In genomic region chr19:33021161-33021560, GRCm38 (mm10) we compare ENCODE assay signal across 18 mouse cellular contexts.
DNase-seq lines count a peak whose midpoint lies in the region; ATAC-seq and TF ChIP-seq lines count a peak whose summit lies in the region.
"Had no signal": no experiment of that assay in that cellular context is flagged by ENCODE, and none has a peak within 500 bp of the region (broad histone marks: within the 10 kb centered on the region; RNA-seq: fewer than 3 reads in every experiment).

No protein-coding gene starts in this region.

- no peaks in the 10 kb centered on the region for H3K9me3 ChIP-seq in kidney, embryonic 15.5 days (replicated peaks)
- H3K9me3 ChIP-seq in midbrain, postnatal 0 days (ENCODE audit: low read length): no peaks in the 10 kb centered on the region
- no peaks in the 10 kb centered on the region for H3K9me3 ChIP-seq in midbrain, embryonic 16.5 days (replicated peaks; ENCODE audit: control insufficient read depth, low read length, poor library complexity, severe bottlenecking)
- no peaks in the 10 kb centered on the region for H3K9me3 ChIP-seq in embryonic facial prominence, embryonic 10.5 days
- H3K9me3 ChIP-seq: embryonic facial prominence, embryonic 12.5 days; heart, embryonic 10.5 days; midbrain, embryonic 12.5 days; neural tube, embryonic 12.5 days had no signal

- ATAC-seq in kidney, embryonic 15.5 days (replicated peaks; ENCODE audit: low FRiP score): no peak
- no peak for ATAC-seq in midbrain, postnatal 0 days (ENCODE audit: low FRiP score)
- ATAC-seq in midbrain, embryonic 16.5 days: no peak
- ATAC-seq: activated CD4-positive, CD25-positive, alpha-beta regulatory T cell, adult 4 months; forebrain, postnatal 0 days had no signal

- DNase-seq in gastrocnemius, postnatal 14 days: peak; percentile 30
- DNase-seq in gastrocnemius, adult 8-10 months (ENCODE audit: low spot score in 2 of 2): no peak
- DNase-seq in kidney, postnatal 10 days: peak; percentile 55
- peak; percentile 15 for DNase-seq in midbrain, postnatal 0 days (ENCODE audit: low spot score)
- DNase-seq in embryonic facial prominence, embryonic 10.5 days (ENCODE audit: low spot score): no peak
- DNase-seq: adrenal gland, postnatal 10 days; cerebellum, adult 9-11 months; forebrain, postnatal 0 days; kidney, adult 8-10 months; right cerebral cortex, postnatal 14 days; spleen, adult 18-20 months had no signal

- intact Hi-C loops in gastrocnemius, postnatal 14 days (cut with DNase I; ENCODE audit: low total_unique reads): no loop called here

- H3K36me3 ChIP-seq in kidney, embryonic 15.5 days: no peaks in the 10 kb centered on the region
- no peaks in the 10 kb centered on the region for H3K36me3 ChIP-seq in midbrain, postnatal 0 days (ENCODE audit: insufficient read depth, low read length)
- no peaks in the 10 kb centered on the region for H3K36me3 ChIP-seq in midbrain, embryonic 16.5 days (ENCODE audit: control insufficient read depth, insufficient read depth, low read length)
- H3K36me3 ChIP-seq in embryonic facial prominence, embryonic 10.5 days (replicated peaks): no peaks in the 10 kb centered on the region
- H3K36me3 ChIP-seq: embryonic facial prominence, embryonic 12.5 days; heart, embryonic 10.5 days; midbrain, embryonic 12.5 days; neural tube, embryonic 12.5 days had no signal

- WGBS in kidney, embryonic 15.5 days: 78% methylated on average over 3 of the region's 3 CpGs
- WGBS in midbrain, postnatal 0 days: 84% methylated on average over 3 of the region's 3 CpGs
- WGBS in midbrain, embryonic 16.5 days: 92% methylated on average over 3 of the region's 3 CpGs
- 91% methylated on average over 3 of the region's 3 CpGs for WGBS in embryonic facial prominence, embryonic 10.5 days

- no peak overlapping the region for H3K4me3 ChIP-seq in kidney, embryonic 15.5 days (replicated peaks)
- H3K4me3 ChIP-seq in midbrain, postnatal 0 days (ENCODE audit: low read depth, low read length): no peak overlapping the region
- H3K4me3 ChIP-seq in midbrain, embryonic 16.5 days (ENCODE audit: low read depth, low read length): no peak overlapping the region
- H3K4me3 ChIP-seq in embryonic facial prominence, embryonic 10.5 days: no peak overlapping the region
- H3K4me3 ChIP-seq: embryonic facial prominence, embryonic 12.5 days; heart, embryonic 10.5 days; midbrain, embryonic 12.5 days; neural tube, embryonic 12.5 days had no signal

- no peaks in the 10 kb centered on the region for H3K27me3 ChIP-seq in kidney, embryonic 15.5 days
- no peaks in the 10 kb centered on the region for H3K27me3 ChIP-seq in midbrain, postnatal 0 days (ENCODE audit: insufficient read depth, low read length)
- no peaks in the 10 kb centered on the region for H3K27me3 ChIP-seq in midbrain, embryonic 16.5 days (ENCODE audit: control insufficient read depth, insufficient read depth, low read depth, low read length)
- no peaks in the 10 kb centered on the region for H3K27me3 ChIP-seq in embryonic facial prominence, embryonic 10.5 days (replicated peaks; ENCODE audit: low read depth, poor library complexity, severe bottlenecking)
- H3K27me3 ChIP-seq: embryonic facial prominence, embryonic 12.5 days; midbrain, embryonic 12.5 days; neural tube, embryonic 12.5 days had no signal

- no peak overlapping the region for H3K4me2 ChIP-seq in kidney, embryonic 15.5 days
- H3K4me2 ChIP-seq in midbrain, postnatal 0 days (ENCODE audit: low read depth, low read length, poor library complexity, severe bottlenecking): no peak overlapping the region
- no peak overlapping the region for H3K4me2 ChIP-seq in midbrain, embryonic 16.5 days (ENCODE audit: low read length)
- H3K4me2 ChIP-seq: embryonic facial prominence, embryonic 12.5 days; midbrain, embryonic 12.5 days; neural tube, embryonic 12.5 days had no signal

- no peak overlapping the region for H3K27ac ChIP-seq in kidney, embryonic 15.5 days
- H3K27ac ChIP-seq in midbrain, postnatal 0 days (ENCODE audit: low read depth, low read length): no peak overlapping the region
- no peak overlapping the region for H3K27ac ChIP-seq in midbrain, embryonic 16.5 days (ENCODE audit: low read length)
- no peak overlapping the region for H3K27ac ChIP-seq in embryonic facial prominence, embryonic 10.5 days (replicated peaks)
- H3K27ac ChIP-seq: embryonic facial prominence, embryonic 12.5 days; heart, embryonic 10.5 days; midbrain, embryonic 12.5 days; neural tube, embryonic 12.5 days had no signal

- H3K9ac ChIP-seq in kidney, embryonic 15.5 days: no peak overlapping the region
- no peak overlapping the region for H3K9ac ChIP-seq in midbrain, postnatal 0 days (replicated peaks; ENCODE audit: low read length, poor library complexity, severe bottlenecking)
- no peak overlapping the region for H3K9ac ChIP-seq in midbrain, embryonic 16.5 days (ENCODE audit: low read depth, low read length)
- H3K9ac ChIP-seq: embryonic facial prominence, embryonic 12.5 days; forebrain, postnatal 0 days; midbrain, embryonic 12.5 days; neural tube, embryonic 12.5 days had no signal

- 0 out of 2 replicates have a peak, but pooled peaks cover 4% of the 10 kb centered on the region for H3K4me1 ChIP-seq in kidney, embryonic 15.5 days
- no peaks in the 10 kb centered on the region for H3K4me1 ChIP-seq in midbrain, postnatal 0 days (ENCODE audit: insufficient read depth, low read length)
- H3K4me1 ChIP-seq in midbrain, embryonic 16.5 days (ENCODE audit: control insufficient read depth, insufficient read depth, low read length): no peaks in the 10 kb centered on the region
- H3K4me1 ChIP-seq in embryonic facial prominence, embryonic 10.5 days: no peaks in the 10 kb centered on the region
- H3K4me1 ChIP-seq: embryonic facial prominence, embryonic 12.5 days; heart, embryonic 10.5 days; midbrain, embryonic 12.5 days; neural tube, embryonic 12.5 days had no signal

- no peak for TF ChIP-seq CTCF in midbrain, postnatal 0 days (IDR thresholded peaks at IDR 0.05)

Comparison
In these comparisons a context has a peak if more than half of its experiments do, and no peak if none do; other contexts are left out.
1. DNase-seq: peak in gastrocnemius, postnatal 14 days (single experiment), kidney, postnatal 10 days (single experiment) and midbrain, postnatal 0 days (single experiment); none in gastrocnemius, adult 8-10 months (0 of 2) and embryonic facial prominence, embryonic 10.5 days (single experiment).